Mouse (Mus musculus): ENCODE data around the gene Gtf3c2. TPM values are rescaled to one million over a fixed set of nuclear protein-coding genes. Genes with fewer than 3 reads are reported as not detected.

Gtf3c2 gene
- 47.4 TPM for polyA plus RNA-seq (2014; fragmentation: Illumina TruSeq; extraction: RNeasy Lipid Tissue Mini Kit (QIAGEN cat#74804))

GRCm38 (mm10) chr5:31179766-31180630 is at the start of gene Gtf3c2, which contains the start of gene Gm29609:
Gene Gtf3c2 (minus strand): TSS chr5:31180144.
Gene Gm29609 (minus strand): TSS chr5:31179911.

DNA sequence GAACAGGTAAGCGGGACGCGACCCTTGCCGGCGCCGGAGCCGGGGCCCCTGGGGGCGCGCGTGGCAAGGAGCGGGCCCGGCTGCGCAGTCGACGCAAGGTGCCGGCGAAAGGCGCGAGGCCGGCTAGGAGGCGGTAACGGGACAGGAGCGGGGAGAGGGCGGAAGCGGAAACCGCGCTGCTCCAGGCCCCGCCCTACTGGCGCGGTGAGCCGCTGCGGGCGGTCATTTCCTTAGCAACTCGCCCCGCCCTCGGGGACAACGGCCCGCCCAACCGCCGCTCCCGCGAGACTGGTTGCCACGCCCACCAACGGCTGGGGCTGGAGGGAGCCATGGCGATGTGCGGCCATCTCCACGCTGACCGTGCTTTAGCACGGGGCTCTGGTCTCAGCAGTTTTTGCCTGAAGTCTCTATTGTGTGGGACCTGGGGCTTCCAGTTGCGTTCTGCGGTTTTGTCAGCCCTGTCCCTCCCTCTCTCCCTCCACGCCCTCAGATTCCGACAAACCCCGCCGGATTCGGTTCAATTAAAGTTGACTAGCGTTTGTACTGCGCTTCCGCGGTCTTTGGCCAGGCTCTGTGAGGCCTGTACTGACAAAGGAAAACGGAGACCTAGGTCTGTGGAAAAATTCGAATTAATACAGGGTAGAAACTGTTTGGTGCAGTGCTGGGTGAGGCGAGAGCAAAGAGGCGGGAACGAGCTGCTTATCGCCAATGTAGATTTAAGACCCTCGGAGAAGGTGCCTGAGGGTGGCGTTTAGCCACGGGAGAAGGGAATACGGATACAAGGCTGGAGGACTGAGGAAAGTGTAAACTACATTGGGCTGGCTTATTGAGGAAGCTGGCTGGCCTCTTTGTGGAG is 40.7 kb upstream of the Gtf3c2 start, which contains the start of gene Ppm1g:
Ppm1g (minus strand) TSS at position 240 of the 856 bp plus-strand sequence.

DNA sequence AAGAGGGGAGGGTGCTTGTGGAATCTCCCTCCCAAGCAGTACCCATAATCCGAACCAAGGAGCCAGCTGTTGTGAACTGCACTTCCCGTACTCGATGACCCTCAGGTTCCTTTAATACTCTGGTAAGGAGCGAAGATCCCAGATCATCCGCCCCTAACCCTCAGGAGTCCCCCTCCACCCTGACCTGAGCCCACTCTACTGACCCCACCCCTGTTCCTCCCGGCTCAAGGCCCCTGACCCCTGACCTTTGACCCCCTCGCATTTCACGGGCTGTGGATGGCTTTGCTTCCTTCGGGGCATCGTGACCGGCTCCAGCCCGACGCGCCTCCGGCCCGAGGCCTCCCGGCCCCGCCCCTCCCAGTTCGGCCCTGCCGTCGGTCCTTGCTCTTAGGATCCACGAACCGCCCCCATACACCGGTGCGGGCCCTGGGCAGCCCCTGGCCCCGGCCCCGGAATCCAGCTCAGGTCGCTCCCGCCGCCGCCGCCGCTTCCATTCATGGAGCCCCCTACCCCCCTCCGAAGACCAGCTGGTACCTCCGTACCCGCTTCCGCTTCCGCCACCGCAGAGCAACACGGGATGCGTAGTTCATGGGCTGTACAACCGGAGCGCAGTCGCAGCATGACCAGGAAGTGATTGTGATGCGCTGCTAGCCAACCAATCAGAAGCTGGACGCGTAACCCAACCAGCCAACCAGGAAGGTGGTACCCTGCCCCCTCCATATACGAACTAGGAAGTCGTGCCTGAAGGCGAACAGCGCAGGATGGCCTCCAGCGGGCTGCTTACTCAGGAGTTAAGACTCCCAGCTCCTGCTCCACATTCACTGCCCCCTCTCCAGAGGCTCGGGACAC is 22.0 kb upstream of the Gtf3c2 start, which contains the start of gene Zfp513:
Zfp513 (minus strand) TSS at position 562 of the 849 bp plus-strand sequence.

DNA sequence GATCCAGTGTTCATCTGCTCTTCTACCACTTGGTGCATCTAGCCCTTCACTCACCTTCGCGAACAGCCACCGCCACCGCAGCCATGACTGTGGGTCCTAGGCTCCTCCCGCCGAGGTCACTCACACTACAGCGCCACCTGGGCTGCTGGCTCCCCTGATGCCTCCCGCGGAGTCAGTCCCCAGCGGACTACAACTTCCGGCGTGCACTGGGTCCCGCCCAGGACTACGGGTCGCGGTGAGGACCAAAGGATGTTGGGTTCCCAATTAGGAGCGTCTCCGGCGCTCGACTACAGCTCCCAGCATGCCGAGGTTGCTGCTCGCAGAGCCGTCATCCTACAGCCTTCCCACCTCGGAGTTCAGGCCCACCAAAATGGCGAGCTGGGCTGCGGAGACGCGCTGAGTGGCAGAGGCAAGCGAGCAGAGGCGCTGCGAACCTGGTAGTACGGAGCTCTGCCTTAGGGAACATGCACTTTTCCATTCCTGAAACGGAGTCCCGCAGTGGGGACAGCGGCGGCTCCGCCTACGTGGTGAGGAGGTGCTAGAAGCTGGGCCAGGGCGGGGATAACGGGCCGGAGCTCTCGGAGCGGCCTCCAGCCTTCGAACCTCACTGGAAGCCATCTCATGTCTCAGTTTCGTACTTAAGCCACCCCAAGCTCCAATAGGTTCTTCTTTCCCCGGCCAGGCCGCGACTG is 13.1 kb upstream of the Gtf3c2 start, which contains the start of the genes Snx17 and Eif2b4:
Snx17 (plus strand) TSS at position 289 of the 692 bp plus-strand sequence.
Eif2b4 (minus strand) TSS at position 492 of the 692 bp plus-strand sequence.

DNA sequence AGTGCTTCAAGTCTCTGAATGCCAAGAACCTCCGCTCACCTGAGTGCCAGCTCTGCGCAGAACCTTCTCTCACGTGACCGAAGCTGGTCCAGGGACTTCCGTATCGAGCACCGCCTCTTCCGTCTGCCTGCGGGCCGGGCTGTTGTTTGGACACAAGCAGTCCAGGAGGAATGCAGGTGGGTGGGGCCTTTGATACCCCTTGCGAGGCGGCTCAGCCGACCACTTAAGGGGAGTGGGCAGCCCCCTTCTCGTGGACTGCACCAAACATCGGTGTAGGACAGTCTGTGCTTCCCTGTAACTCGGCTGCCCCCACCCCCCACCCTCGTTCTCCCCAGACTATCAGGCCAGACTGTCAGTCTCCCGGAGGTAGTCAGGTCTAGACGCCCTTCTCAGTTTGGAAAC is 25.8 kb downstream of the Gtf3c2 start, which contains the start of gene Mpv17:
Mpv17 (minus strand) TSS at position 100 of the 402 bp plus-strand sequence.

DNA sequence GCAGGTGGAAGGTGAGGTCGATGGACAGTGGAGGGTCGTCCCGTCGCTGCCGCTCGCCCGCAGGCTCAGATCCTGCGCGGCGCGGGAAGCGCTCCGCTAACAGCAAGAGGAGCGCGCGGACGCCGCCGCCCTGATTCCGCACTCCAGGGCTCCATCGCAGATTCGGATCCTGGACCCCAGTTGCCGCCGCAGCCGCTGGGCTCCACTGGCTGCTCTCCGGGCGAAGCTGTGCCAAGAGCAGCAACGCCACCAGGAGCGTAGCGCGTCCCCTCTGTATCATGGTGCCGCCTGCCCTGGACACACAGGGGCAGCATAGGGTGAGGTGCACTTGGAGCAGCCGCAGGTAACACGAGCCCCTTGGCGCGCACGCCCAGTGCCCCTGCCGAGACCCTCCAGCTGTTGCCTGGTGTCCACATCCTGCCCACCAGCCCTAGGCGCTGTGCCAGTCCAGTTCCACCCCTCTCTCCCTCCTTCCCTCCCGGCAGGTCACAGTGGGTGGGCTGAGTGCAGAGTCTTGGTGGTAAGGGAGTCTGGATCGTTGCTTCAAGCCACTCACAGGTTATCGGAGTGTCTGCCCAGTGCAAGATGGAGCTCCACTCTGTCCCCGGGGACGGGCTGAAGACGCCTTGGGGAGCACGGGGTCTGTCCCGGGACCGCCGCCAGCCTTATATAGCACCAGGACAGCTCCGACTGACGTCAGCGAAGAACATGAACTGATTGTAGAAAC is 41.5 kb downstream of the Gtf3c2 start, which contains the start of gene Ucn:
Ucn (minus strand) TSS at position 589 of the 727 bp plus-strand sequence.

GRCm38 (mm10) chr5:31116354-31116753 is 63.6 kb downstream of the Gtf3c2 start, which contains the start of gene Trim54:
Gene Trim54 (plus strand): TSS chr5:31116712.

DNA sequence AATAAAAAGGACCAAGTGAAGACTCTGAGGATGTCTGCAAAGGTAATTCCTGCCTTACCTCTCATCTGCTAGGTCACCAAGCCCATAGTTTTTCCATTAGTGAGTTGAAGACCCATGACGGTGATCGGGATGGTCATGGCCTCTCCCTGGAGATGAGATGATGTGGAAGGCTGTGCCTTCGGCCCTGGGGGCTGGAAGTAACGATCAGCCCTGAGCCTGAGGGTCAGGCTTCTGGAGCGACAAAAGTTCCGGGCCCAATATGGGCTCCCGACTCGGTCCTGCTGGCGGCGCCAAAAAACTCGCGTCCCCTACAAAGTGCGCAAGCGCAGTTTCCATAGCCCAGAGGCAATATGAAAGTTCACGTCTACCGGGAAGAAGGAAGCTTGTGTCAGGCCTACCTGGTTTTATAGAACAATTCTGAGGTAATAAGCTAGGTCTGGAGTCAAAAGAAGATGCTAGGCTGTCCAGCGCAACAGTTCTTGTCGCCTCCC is 71.9 kb downstream of the Gtf3c2 start, which contains the start of gene Slc30a3:
Slc30a3 (minus strand) TSS at position 238 of the 491 bp plus-strand sequence.

Other genes starting within 250 kb of the Gtf3c2 start
- not detected for gene Cgref1, start 234.6 kb downstream of the Gtf3c2 start, polyA plus RNA-seq (2014; fragmentation: Illumina TruSeq; extraction: RNeasy Lipid Tissue Mini Kit (QIAGEN cat#74804))
- gene Preb, start 219.8 kb downstream of the Gtf3c2 start, polyA plus RNA-seq (2014; fragmentation: Illumina TruSeq; extraction: RNeasy Lipid Tissue Mini Kit (QIAGEN cat#74804)): 11.1 TPM
- gene Tcf23, start 211.5 kb downstream of the Gtf3c2 start, polyA plus RNA-seq (2014; fragmentation: Illumina TruSeq; extraction: RNeasy Lipid Tissue Mini Kit (QIAGEN cat#74804)): 4.5 TPM
- gene Atraid, start 131.8 kb downstream of the Gtf3c2 start, polyA plus RNA-seq (2014; fragmentation: Illumina TruSeq; extraction: RNeasy Lipid Tissue Mini Kit (QIAGEN cat#74804)): 77.8 TPM
- 1.9 TPM for gene Slc5a6, start 131.2 kb downstream of the Gtf3c2 start, polyA plus RNA-seq (2014; fragmentation: Illumina TruSeq; extraction: RNeasy Lipid Tissue Mini Kit (QIAGEN cat#74804))
- gene Cad, start 125.4 kb downstream of the Gtf3c2 start, polyA plus RNA-seq (2014; fragmentation: Illumina TruSeq; extraction: RNeasy Lipid Tissue Mini Kit (QIAGEN cat#74804)): 1.7 TPM
- gene Dnajc5g, start 73.9 kb downstream of the Gtf3c2 start, polyA plus RNA-seq (2014; fragmentation: Illumina TruSeq; extraction: RNeasy Lipid Tissue Mini Kit (QIAGEN cat#74804)): 0.97 TPM
- gene Slc30a3, start 71.9 kb downstream of the Gtf3c2 start, polyA plus RNA-seq (2014; fragmentation: Illumina TruSeq; extraction: RNeasy Lipid Tissue Mini Kit (QIAGEN cat#74804)): not detected
- not detected for gene Trim54, start 63.4 kb downstream of the Gtf3c2 start, polyA plus RNA-seq (2014; fragmentation: Illumina TruSeq; extraction: RNeasy Lipid Tissue Mini Kit (QIAGEN cat#74804))
- gene Ucn, start 41.3 kb downstream of the Gtf3c2 start, polyA plus RNA-seq (2014; fragmentation: Illumina TruSeq; extraction: RNeasy Lipid Tissue Mini Kit (QIAGEN cat#74804)): not detected
- 41.7 TPM for gene Mpv17, start 25.9 kb downstream of the Gtf3c2 start, polyA plus RNA-seq (2014; fragmentation: Illumina TruSeq; extraction: RNeasy Lipid Tissue Mini Kit (QIAGEN cat#74804))
- gene Gm29609, start 233 bp downstream of the Gtf3c2 start, polyA plus RNA-seq (2014; fragmentation: Illumina TruSeq; extraction: RNeasy Lipid Tissue Mini Kit (QIAGEN cat#74804)): 0.48 TPM
- gene Snx17, start 13.1 kb upstream of the Gtf3c2 start, polyA plus RNA-seq (2014; fragmentation: Illumina TruSeq; extraction: RNeasy Lipid Tissue Mini Kit (QIAGEN cat#74804)): 57.4 TPM
- gene Eif2b4, start 13.3 kb upstream of the Gtf3c2 start, polyA plus RNA-seq (2014; fragmentation: Illumina TruSeq; extraction: RNeasy Lipid Tissue Mini Kit (QIAGEN cat#74804)): 2.3 TPM
- 1.5 TPM for gene Zfp513, start 22.2 kb upstream of the Gtf3c2 start, polyA plus RNA-seq (2014; fragmentation: Illumina TruSeq; extraction: RNeasy Lipid Tissue Mini Kit (QIAGEN cat#74804))
- 30.2 TPM for gene Ppm1g, start 40.5 kb upstream of the Gtf3c2 start, polyA plus RNA-seq (2014; fragmentation: Illumina TruSeq; extraction: RNeasy Lipid Tissue Mini Kit (QIAGEN cat#74804))
- gene Nrbp1, start 60.7 kb upstream of the Gtf3c2 start, polyA plus RNA-seq (2014; fragmentation: Illumina TruSeq; extraction: RNeasy Lipid Tissue Mini Kit (QIAGEN cat#74804)): 85.1 TPM
- not detected for gene Gm9970, start 61.1 kb upstream of the Gtf3c2 start, polyA plus RNA-seq (2014; fragmentation: Illumina TruSeq; extraction: RNeasy Lipid Tissue Mini Kit (QIAGEN cat#74804))
- gene Krtcap3, start 71.5 kb upstream of the Gtf3c2 start, polyA plus RNA-seq (2014; fragmentation: Illumina TruSeq; extraction: RNeasy Lipid Tissue Mini Kit (QIAGEN cat#74804)): not detected
- gene Ift172, start 111.0 kb upstream of the Gtf3c2 start, polyA plus RNA-seq (2014; fragmentation: Illumina TruSeq; extraction: RNeasy Lipid Tissue Mini Kit (QIAGEN cat#74804)): 18.2 TPM
- gene Fndc4, start 115.9 kb upstream of the Gtf3c2 start, polyA plus RNA-seq (2014; fragmentation: Illumina TruSeq; extraction: RNeasy Lipid Tissue Mini Kit (QIAGEN cat#74804)): 9.6 TPM
- 0.43 TPM for gene Gckr, start 117.3 kb upstream of the Gtf3c2 start, polyA plus RNA-seq (2014; fragmentation: Illumina TruSeq; extraction: RNeasy Lipid Tissue Mini Kit (QIAGEN cat#74804))